Mouse (Mus musculus): ENCODE results near the gene Gm49405.

DNA sequence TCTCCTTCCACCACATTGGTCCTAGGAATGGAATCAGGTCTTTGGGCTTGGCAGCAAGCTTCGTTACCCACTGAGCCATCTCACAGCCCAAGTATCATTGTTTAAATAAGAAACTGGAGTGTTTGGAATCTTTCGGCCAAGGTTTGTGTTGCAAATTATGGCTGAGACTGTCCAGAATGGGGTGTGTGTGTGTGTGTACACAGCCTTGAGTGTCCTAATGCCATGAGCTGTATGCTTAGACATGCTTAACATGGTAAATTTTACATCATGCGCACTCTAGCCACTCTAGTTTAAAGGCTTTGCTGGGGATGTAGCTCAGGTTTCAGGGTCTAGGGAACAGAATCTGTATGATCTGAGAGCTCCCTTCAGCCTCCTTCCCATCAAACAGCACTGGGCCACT lies 4.9 kb upstream of the Gm49405 start:
- no peak for TF ChIP-seq HCFC1 (IDR thresholded peaks at IDR 0.05; ENCODE audit: borderline replicate concordance, insufficient read depth, low read length)
- no peak for TF ChIP-seq ZNF384 (IDR thresholded peaks at IDR 0.05; ENCODE audit: low read depth, low read length)
- TF ChIP-seq MAFK (IDR thresholded peaks at IDR 0.05; ENCODE audit: insufficient read depth, low read depth, low read length), result no peak

All from ES-E14 (cell line).